10 mouse cellular contexts compared by ENCODE assay signal in the genomic region with DNA sequence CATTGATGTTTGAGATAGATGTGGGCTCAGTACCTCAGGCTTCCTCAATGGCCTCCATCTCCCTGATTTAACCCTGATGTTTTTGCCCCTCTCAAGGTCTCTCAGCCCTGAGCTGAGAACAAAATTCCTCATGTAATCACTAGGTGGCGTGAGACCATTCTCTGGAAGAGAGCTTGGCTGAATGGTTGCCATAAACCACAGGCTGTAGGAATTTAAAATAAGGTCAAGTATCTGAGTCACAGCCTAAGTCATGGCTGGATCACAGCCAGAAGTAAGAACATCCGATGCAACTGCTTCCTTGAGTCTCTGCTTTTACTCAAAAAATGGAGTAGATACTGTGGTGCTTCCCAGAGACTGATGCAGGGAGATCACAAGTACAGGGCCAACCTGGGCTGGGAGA.
DNase-seq lines count a peak whose midpoint lies in the region; ATAC-seq and TF ChIP-seq lines count a peak whose summit lies in the region.
"Had no signal": no experiment of that assay in that cellular context is flagged by ENCODE, and none has a peak within 500 bp of the region (broad histone marks: within the 10 kb centered on the region; RNA-seq: fewer than 3 reads in every experiment).

No protein-coding gene starts in this region.

- no peaks in the 10 kb centered on the region for H3K9me3 ChIP-seq in forebrain, postnatal 0 days (ENCODE audit: low read length)
- no peaks in the 10 kb centered on the region for H3K9me3 ChIP-seq in forebrain, embryonic 16.5 days (ENCODE audit: control insufficient read depth, low read length)
- no peaks in the 10 kb centered on the region for H3K9me3 ChIP-seq in lung, embryonic 16.5 days (ENCODE audit: control insufficient read depth, low read length)
- H3K9me3 ChIP-seq in midbrain, embryonic 13.5 days = no peaks in the 10 kb centered on the region
- H3K9me3 ChIP-seq: heart, embryonic 13.5 days had no signal

- no peak for ATAC-seq in forebrain, postnatal 0 days
- no peak for ATAC-seq in forebrain, embryonic 16.5 days
- 0 out of 2 replicates have a peak, but pooled peaks have one; percentile 7 for ATAC-seq in lung, embryonic 16.5 days (ENCODE audit: low read depth)
- ATAC-seq in midbrain, embryonic 13.5 days = no peak

- H3K36me3 ChIP-seq in forebrain, postnatal 0 days (ENCODE audit: insufficient read depth) = no peaks in the 10 kb centered on the region
- H3K36me3 ChIP-seq in forebrain, embryonic 16.5 days (ENCODE audit: control insufficient read depth, insufficient read depth) = no peaks in the 10 kb centered on the region
- H3K36me3 ChIP-seq in lung, embryonic 16.5 days (ENCODE audit: control insufficient read depth, insufficient read depth, low read length) = no peaks in the 10 kb centered on the region
- H3K36me3 ChIP-seq in midbrain, embryonic 13.5 days = no peaks in the 10 kb centered on the region
- H3K36me3 ChIP-seq: heart, embryonic 13.5 days had no signal

- intact Hi-C loops in gastrocnemius, adult 2 months (cut with DNase I) = loop anchor here (2.0 to 5.0 kb wide), 2 partner anchors 73 to 319 kb away; no protein-coding TSS in a partner anchor

- H3K27me3 ChIP-seq in forebrain, postnatal 0 days (ENCODE audit: insufficient read depth, low read length) = no peaks in the 10 kb centered on the region
- no peaks in the 10 kb centered on the region for H3K27me3 ChIP-seq in forebrain, embryonic 16.5 days (replicated peaks; ENCODE audit: control insufficient read depth, insufficient read depth, low read length)
- no peaks in the 10 kb centered on the region for H3K27me3 ChIP-seq in lung, embryonic 16.5 days (ENCODE audit: control insufficient read depth, insufficient read depth, low read depth, low read length)
- H3K27me3 ChIP-seq in midbrain, embryonic 13.5 days = no peaks in the 10 kb centered on the region
- H3K27me3 ChIP-seq: heart, embryonic 13.5 days; megakaryocyte, embryonic 14.5 days had no signal

- TF ChIP-seq CTCF in forebrain, postnatal 0 days (IDR thresholded peaks at IDR 0.05; ENCODE audit: low read depth) = peak; percentile 36
- peak; percentile 69 for TF ChIP-seq CTCF in gastrocnemius, adult 2 months (IDR thresholded peaks at IDR 0.05)

- H3K9ac ChIP-seq in forebrain, postnatal 0 days = no peak overlapping the region
- H3K9ac ChIP-seq in forebrain, embryonic 16.5 days (replicated peaks; ENCODE audit: low read depth, low read length) = no peak overlapping the region
- no peak overlapping the region for H3K9ac ChIP-seq in lung, embryonic 16.5 days (ENCODE audit: low read length)
- no peak overlapping the region for H3K9ac ChIP-seq in midbrain, embryonic 13.5 days (replicated peaks)
- H3K9ac ChIP-seq: heart, embryonic 13.5 days had no signal

- no peak overlapping the region for H3K4me2 ChIP-seq in forebrain, postnatal 0 days (ENCODE audit: low read depth)
- H3K4me2 ChIP-seq in forebrain, embryonic 16.5 days (ENCODE audit: low read length) = no peak overlapping the region
- H3K4me2 ChIP-seq in lung, embryonic 16.5 days (ENCODE audit: low read depth, low read length) = no peak overlapping the region
- H3K4me2 ChIP-seq in midbrain, embryonic 13.5 days (replicated peaks) = no peak overlapping the region
- H3K4me2 ChIP-seq: heart, embryonic 13.5 days had no signal

- no peak overlapping the region for H3K27ac ChIP-seq in forebrain, postnatal 0 days (ENCODE audit: low read depth, low read length)
- no peak overlapping the region for H3K27ac ChIP-seq in forebrain, embryonic 16.5 days (ENCODE audit: low read length)
- no peak overlapping the region for H3K27ac ChIP-seq in gastrocnemius, adult 2 months
- H3K27ac ChIP-seq in lung, embryonic 16.5 days (ENCODE audit: low read length) = no peak overlapping the region
- no peak overlapping the region for H3K27ac ChIP-seq in midbrain, embryonic 13.5 days
- H3K27ac ChIP-seq: heart, embryonic 13.5 days had no signal

- WGBS in forebrain, postnatal 0 days = 35% methylated on average over 2 of the region's 2 CpGs
- 38% methylated on average over 2 of the region's 2 CpGs for WGBS in forebrain, embryonic 16.5 days
- 34% methylated on average over 2 of the region's 2 CpGs for WGBS in lung, embryonic 16.5 days
- 47% methylated on average over 2 of the region's 2 CpGs for WGBS in midbrain, embryonic 13.5 days

- H3K4me3 ChIP-seq in forebrain, postnatal 0 days (ENCODE audit: low read depth, low read length) = no peak overlapping the region
- no peak overlapping the region for H3K4me3 ChIP-seq in forebrain, embryonic 16.5 days (replicated peaks; ENCODE audit: low read length)
- H3K4me3 ChIP-seq in gastrocnemius, adult 2 months = no peak overlapping the region
- H3K4me3 ChIP-seq in lung, embryonic 16.5 days (ENCODE audit: low read length) = no peak overlapping the region
- H3K4me3 ChIP-seq in midbrain, embryonic 13.5 days (replicated peaks) = no peak overlapping the region
- H3K4me3 ChIP-seq: heart, embryonic 13.5 days; megakaryocyte, embryonic 14.5 days had no signal

- no peaks in the 10 kb centered on the region for H3K4me1 ChIP-seq in forebrain, postnatal 0 days (ENCODE audit: insufficient read depth)
- H3K4me1 ChIP-seq in forebrain, embryonic 16.5 days (replicated peaks; ENCODE audit: control insufficient read depth, insufficient read depth, low read length) = no peaks in the 10 kb centered on the region
- H3K4me1 ChIP-seq in lung, embryonic 16.5 days (replicated peaks; ENCODE audit: control insufficient read depth, insufficient read depth, low read length) = no peaks in the 10 kb centered on the region
- H3K4me1 ChIP-seq in midbrain, embryonic 13.5 days (replicated peaks) = no peaks in the 10 kb centered on the region
- H3K4me1 ChIP-seq: heart, embryonic 13.5 days; megakaryocyte, embryonic 14.5 days had no signal

- no peak for DNase-seq in forebrain, postnatal 0 days
- DNase-seq in ovary, adult 18-20 months (ENCODE audit: low spot score) = peak; percentile 26
- no peak for DNase-seq in ovary, postnatal 36 days (ENCODE audit: low spot score)
- peak; percentile 36 for DNase-seq in gastrocnemius, adult 2 months
- no peak for DNase-seq in thymus, adult 18-20 months

Comparison
In these comparisons a context has a peak if more than half of its experiments do, and no peak if none do; other contexts are left out.
1. DNase-seq: peak in ovary, adult 18-20 months (single experiment) and gastrocnemius, adult 2 months (single experiment); none in forebrain, postnatal 0 days (single experiment), ovary, postnatal 36 days (single experiment) and thymus, adult 18-20 months (0 of 2).